Mouse (Mus musculus) intestine, postnatal 0 days (tissue): Measurements from ENCODE around the gene E130308A19Rik. TPM values are rescaled to one million over a fixed set of nuclear protein-coding genes. Genes with fewer than 3 reads are reported as not detected.

Experiments
- ATAC-seq: fragments of 200-750 bp; cut with Nextera tagmentation; 2 replicates; pipeline ENCODE4 v1.8.0; 2017; ENCODE audit warnings: mild to moderate bottlenecking, moderate TSS enrichment, moderate library complexity
- H3K27ac ChIP-seq: fragments of 300-500 bp; sonication (generic); 2 replicates; pipeline ENCODE4 v1.5.1; 2014; ENCODE audit warnings: mild to moderate bottlenecking, low read depth, low read length, moderate library complexity
- H3K27me3 ChIP-seq: fragments of 300-500 bp; sonication (generic); replicated peaks from 2 replicates; pipeline ENCODE4 v1.6.1; 2014; ENCODE audit warnings: low read length, mixed read lengths; ENCODE audit not compliant: control insufficient read depth, insufficient read depth
- H3K36me3 ChIP-seq: fragments of 300-500 bp; sonication (generic); 2 replicates; pipeline ENCODE4 v1.6.1; 2014; ENCODE audit warnings: mild to moderate bottlenecking, moderate library complexity; ENCODE audit not compliant: control insufficient read depth, insufficient read depth
- H3K4me1 ChIP-seq: fragments of 300-500 bp; sonication (generic); replicated peaks from 2 replicates; pipeline ENCODE4 v1.6.1; 2014; ENCODE audit warnings: antibody characterized with exemption, low read length, mixed read lengths; ENCODE audit not compliant: control insufficient read depth, insufficient read depth
- H3K4me2 ChIP-seq: fragments of 300-500 bp; sonication (generic); replicated peaks from 2 replicates; pipeline ENCODE4 v1.6.1; 2014; ENCODE audit warnings: low read depth, mild to moderate bottlenecking, moderate library complexity
- H3K4me3 ChIP-seq: fragments of 300-500 bp; sonication (generic); 2 replicates; pipeline ENCODE4 v1.5.1; 2014; ENCODE audit warnings: low read depth, low read length
- H3K9ac ChIP-seq: fragments of 300-500 bp; sonication (generic); 2 replicates; pipeline ENCODE4 v1.6.1; 2014; ENCODE audit warnings: mild to moderate bottlenecking, low read depth, low read length
- H3K9me3 ChIP-seq: fragments of 300-500 bp; sonication (generic); 2 replicates; pipeline ENCODE4 v1.6.1; 2016; ENCODE audit warnings: mixed run types; ENCODE audit not compliant: control insufficient read depth
- CTCF ChIP-seq: sonication (generic); IDR thresholded peaks from 2 replicates; pipeline ENCODE4 v1.5.1; 2016; ENCODE audit warnings: low read depth, mild to moderate bottlenecking, control low read depth, antibody characterized with exemption, moderate library complexity
- WGBS: fragments of 180-500 bp; shearing (Covaris S2); extraction: QIAGEN DNeasy Blood & Tissue Kit; methylation state at CpG from one replicate; pipeline ENCODE4 v1.1.7; 2014; 5-methylcytosine and 5-hydroxymethylcytosine counted together
- polyA plus RNA-seq: library from polyadenylated mRNA; unstranded; fragments of >200 nt; fragmentation: Nextera tagmentation; extraction: Ambion mirVana; gene quantifications from 2 replicates; pipeline ENCODE4 v1.2.1, GENCODE M21; 2015

E130308A19Rik gene
- polyA plus RNA-seq, 1 experiment from 2014 or later: 6.6 TPM

GRCm38 (mm10) chr4:59760636-59761364 is 134.8 kb downstream of the E130308A19Rik start:
- H3K4me3 ChIP-seq: no peak overlapping the region
- WGBS: 46% methylated on average over 10 of the region's 10 CpGs
- no peaks in the 10 kb centered on the region for H3K27me3 ChIP-seq
- no peak overlapping the region for H3K4me2 ChIP-seq
- no peaks in the 10 kb centered on the region for H3K4me1 ChIP-seq
- peak; percentile 72 for TF ChIP-seq CTCF
- no peaks in the 10 kb centered on the region for H3K9me3 ChIP-seq
- no peaks in the 10 kb centered on the region for H3K36me3 ChIP-seq
- ATAC-seq: no peak
- H3K9ac ChIP-seq: no peak overlapping the region
- H3K27ac ChIP-seq: no peak overlapping the region

- WGBS: 58% methylated on average over 4 of the region's 4 CpGs
- no peak for TF ChIP-seq CTCF
- no peak for ATAC-seq
These were observed 135.3 kb downstream of the E130308A19Rik start for GRCm38 (mm10) chr4:59761365-59761729.

GRCm38 (mm10) chr4:59764950-59765349 is 138.9 kb downstream of the E130308A19Rik start:
- Histone ChIP-seq H3K27me3 (no peaks in the 10 kb centered on the region), H3K4me3 (no peak overlapping the region), H3K27ac (no peak overlapping the region; the same call in 1 of the 2 replicates), H3K36me3 (0 out of 2 replicates have a peak, but pooled peaks cover 4% of the 10 kb centered on the region), H3K9ac (no peak overlapping the region), H3K4me1 (no peaks in the 10 kb centered on the region), H3K4me2 (peak overlapping the region; percentile 3; the same call in 1 of the 2 replicates), H3K9me3 (no peaks in the 10 kb centered on the region)
- TF ChIP-seq CTCF: no peak
- no peak for ATAC-seq
- WGBS: 72% methylated on average over 7 of the region's 7 CpGs

More at GRCm38 (mm10) chr4:59761365-59761729, 135.3 kb downstream of the E130308A19Rik start:
- no peak overlapping the region for H3K27ac ChIP-seq
- no peaks in the 10 kb centered on the region for H3K36me3 ChIP-seq
- H3K4me3 ChIP-seq: no peak overlapping the region
- H3K27me3 ChIP-seq: no peaks in the 10 kb centered on the region
- H3K4me1 ChIP-seq: no peaks in the 10 kb centered on the region
- H3K9me3 ChIP-seq: no peaks in the 10 kb centered on the region
- H3K9ac ChIP-seq: no peak overlapping the region
- no peak overlapping the region for H3K4me2 ChIP-seq

GRCm38 (mm10) chr4:59765385-59766005 is 139.5 kb downstream of the E130308A19Rik start:
- Histone ChIP-seq H3K27me3 (no peaks in the 10 kb centered on the region), H3K36me3 (0 out of 2 replicates have a peak, but pooled peaks cover 8% of the 10 kb centered on the region), H3K4me1 (no peaks in the 10 kb centered on the region), H3K9me3 (no peaks in the 10 kb centered on the region), H3K27ac (no peak overlapping the region), H3K4me3 (no peak overlapping the region), H3K4me2 (peak overlapping the region; percentile 3; the same call in 1 of the 2 replicates), H3K9ac (no peak overlapping the region)
- WGBS: 35% methylated on average over 7 of the region's 7 CpGs
- no peak for ATAC-seq
- TF ChIP-seq CTCF: no peak

GRCm38 (mm10) chr4:59767717-59768116 is 141.7 kb downstream of the E130308A19Rik start:
- Histone ChIP-seq H3K4me3 (no peak overlapping the region), H3K4me1 (no peaks in the 10 kb centered on the region), H3K36me3 (peaks cover 25% of the 10 kb centered on the region), H3K27ac (no peak overlapping the region), H3K27me3 (no peaks in the 10 kb centered on the region), H3K4me2 (no peak overlapping the region), H3K9me3 (no peaks in the 10 kb centered on the region), H3K9ac (no peak overlapping the region)
- 62% methylated on average over 2 of the region's 2 CpGs for WGBS
- no peak for TF ChIP-seq CTCF
- ATAC-seq: no peak

- Histone ChIP-seq H3K27me3 (no peaks in the 10 kb centered on the region), H3K27ac (no peak overlapping the region), H3K4me2 (no peak overlapping the region), H3K36me3 (peaks cover 28% of the 10 kb centered on the region), H3K4me1 (no peaks in the 10 kb centered on the region), H3K9ac (no peak overlapping the region), H3K9me3 (no peaks in the 10 kb centered on the region), H3K4me3 (no peak overlapping the region)
- 78% methylated on average over 17 of the region's 17 CpGs for WGBS
- ATAC-seq: no peak
- no peak for TF ChIP-seq CTCF
These were observed 146.3 kb downstream of the E130308A19Rik start for GRCm38 (mm10) chr4:59772171-59772879.
